9 mouse cellular contexts compared by ENCODE assay signal in the genomic region with DNA sequence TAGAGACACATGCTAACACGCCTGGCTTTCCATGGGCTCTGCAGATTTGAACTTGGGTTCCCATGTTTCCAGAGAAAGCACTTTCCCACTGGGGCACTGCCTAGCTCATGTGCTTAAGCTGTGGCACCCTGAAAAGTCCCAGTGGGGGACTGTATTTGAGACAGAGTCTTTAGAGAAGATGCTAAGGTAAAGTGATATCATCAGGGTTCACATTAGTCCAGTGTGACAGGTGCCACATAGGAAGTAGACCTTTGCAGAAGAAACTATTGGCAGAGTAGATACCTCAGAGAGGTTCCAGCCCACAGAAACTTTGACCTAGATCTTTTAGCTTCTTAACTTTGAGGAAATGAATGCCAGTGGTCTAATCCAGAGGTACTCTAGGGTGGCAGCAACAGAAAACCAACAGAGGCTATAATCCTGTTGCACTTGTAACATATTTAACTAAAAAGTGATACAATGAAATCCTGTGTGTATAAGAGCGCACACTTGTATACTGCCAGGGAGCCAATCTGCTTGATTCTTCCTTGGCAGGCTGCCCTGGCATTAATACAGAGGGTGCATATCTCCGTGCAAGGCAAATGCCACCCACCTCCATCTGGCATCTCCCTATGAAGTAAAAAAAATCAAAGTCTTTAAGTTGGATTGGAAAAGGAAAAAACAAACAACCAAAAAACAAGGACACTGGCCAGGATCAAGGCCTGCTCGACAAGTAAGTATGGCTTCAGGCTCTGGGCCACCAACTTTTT.
A peak's percentile ranks its signal among the peaks of the same experiment; 100 is the strongest.
DNase-seq lines count a peak whose midpoint lies in the region; ATAC-seq lines count a peak whose summit lies in the region.
"Had no signal": no experiment of that assay in that cellular context is flagged by ENCODE, and none has a peak within 500 bp of the region (broad histone marks: within the 10 kb centered on the region; RNA-seq: fewer than 3 reads in every experiment).

No protein-coding gene starts in this region.

- intact Hi-C loops in left cerebral cortex, postnatal 10 days (cut with DNase I) = loop anchor here (10.0 kb wide), 1 partner anchor 117 kb away; no protein-coding TSS in a partner anchor

- DNase-seq in adrenal gland, postnatal 36 days = peak; percentile 45 to 62
- DNase-seq in brain, embryonic 18.5 days (ENCODE audit: low read depth, low spot score) = peak; percentile 62
- peak; percentile 65 to 70 for DNase-seq in frontal cortex, postnatal 10 days (ENCODE audit: low spot score in 2 of 2)
- peak; percentile 77 to 87 for DNase-seq in left cerebral cortex, postnatal 10 days (ENCODE audit: extremely low spot score in 1 of 2, low spot score in 2 of 2)
- DNase-seq in heart, adult 8-10 months (ENCODE audit: low spot score) = no peak
- DNase-seq in thymus, adult 18-20 months = no peak
- DNase-seq: lung, postnatal 10 days had no signal

- H3K4me2 ChIP-seq in kidney, embryonic 16.5 days (replicated peaks; ENCODE audit: low read depth, low read length) = no peak overlapping the region

- H3K27ac ChIP-seq in kidney, embryonic 16.5 days (ENCODE audit: low read length) = no peak overlapping the region
- H3K27ac ChIP-seq: limb, embryonic 10.5 days had no signal

- no peak for ATAC-seq in kidney, embryonic 16.5 days (ENCODE audit: low FRiP score, low TSS enrichment)

- H3K36me3 ChIP-seq in kidney, embryonic 16.5 days (ENCODE audit: insufficient read depth, low read length) = peaks cover 22% of the 10 kb centered on the region

- no peaks in the 10 kb centered on the region for H3K27me3 ChIP-seq in kidney, embryonic 16.5 days (ENCODE audit: insufficient read depth, low read length)

- no peaks in the 10 kb centered on the region for H3K4me1 ChIP-seq in kidney, embryonic 16.5 days (ENCODE audit: insufficient read depth, low read length)
- H3K4me1 ChIP-seq: limb, embryonic 10.5 days had no signal

- H3K4me3 ChIP-seq in kidney, embryonic 16.5 days (ENCODE audit: low read length) = no peak overlapping the region
- H3K4me3 ChIP-seq: limb, embryonic 10.5 days had no signal

- no peaks in the 10 kb centered on the region for H3K9me3 ChIP-seq in kidney, embryonic 16.5 days (ENCODE audit: low read length)
- H3K9me3 ChIP-seq: limb, embryonic 10.5 days had no signal

- no peak overlapping the region for H3K9ac ChIP-seq in kidney, embryonic 16.5 days (replicated peaks; ENCODE audit: low read length)

- WGBS in kidney, embryonic 16.5 days = 88% methylated on average over 4 of the region's 4 CpGs

Comparison
In these comparisons a context has a peak if more than half of its experiments do, and no peak if none do; other contexts are left out.
1. DNase-seq: peak in adrenal gland, postnatal 36 days (2 of 2), brain, embryonic 18.5 days (single experiment), frontal cortex, postnatal 10 days (2 of 2) and left cerebral cortex, postnatal 10 days (2 of 2); none in heart, adult 8-10 months (single experiment) and thymus, adult 18-20 months (0 of 2).